Mouse (Mus musculus): Measurements from ENCODE around the gene Tspan1.

Gene Tspan1

GRCm38 (mm10) chr4:116165708-116166407 is 1.5 kb downstream of the Tspan1 start:
- no peak for DNase-seq (ENCODE audit: low spot score in 2 of 2)

- DNase-seq (ENCODE audit: low spot score in 2 of 2), result no peak
Observed at GRCm38 (mm10) chr4:116164759-116165554, 2.4 kb downstream of the Tspan1 start.

GRCm38 (mm10) chr4:116162142-116162541 is 5.3 kb downstream of the Tspan1 start:
- DNase-seq (ENCODE audit: low spot score in 2 of 2), result no peak

- peak; percentile 81 to 90 for DNase-seq (ENCODE audit: low spot score in 2 of 2)
Observed at GRCm38 (mm10) chr4:116160769-116161168, 6.6 kb downstream of the Tspan1 start.

GRCm38 (mm10) chr4:116159912-116160311 is 7.5 kb downstream of the Tspan1 start:
- DNase-seq (ENCODE audit: low spot score in 2 of 2), result peak in 1 of 2 experiments; percentile 63

- DNase-seq (ENCODE audit: low spot score in 2 of 2), result no peak
Observed at GRCm38 (mm10) chr4:116157882-116158281, 9.5 kb downstream of the Tspan1 start.

GRCm38 (mm10) chr4:116152702-116153101 is 14.7 kb downstream of the Tspan1 start:
- DNase-seq (ENCODE audit: low spot score in 2 of 2), result no peak

- no peak for DNase-seq (ENCODE audit: low spot score in 2 of 2)
Observed at GRCm38 (mm10) chr4:116151238-116151637, 16.2 kb downstream of the Tspan1 start, which contains the start of gene Lurap1. Lurap1 (minus strand) TSS chr4:116151338.

GRCm38 (mm10) chr4:116150862-116151221 is 16.6 kb downstream of the Tspan1 start:
- no peak for DNase-seq (ENCODE audit: low spot score in 2 of 2)

- peak in 1 of 2 experiments; percentile 30 for DNase-seq (ENCODE audit: low spot score in 2 of 2)
Observed at GRCm38 (mm10) chr4:116150156-116150861, 17.1 kb downstream of the Tspan1 start.

GRCm38 (mm10) chr4:116149812-116150155 is 17.6 kb downstream of the Tspan1 start:
- peak in 1 of 2 experiments; percentile 34 for DNase-seq (ENCODE audit: low spot score in 2 of 2)

- DNase-seq (ENCODE audit: low spot score in 2 of 2), result peak; percentile 67 to 69
Observed at GRCm38 (mm10) chr4:116143891-116144717, 23.3 kb downstream of the Tspan1 start.

GRCm38 (mm10) chr4:116143317-116143811 is 24.0 kb downstream of the Tspan1 start:
- DNase-seq (ENCODE audit: low spot score in 2 of 2), result no peak

- no peak for DNase-seq (ENCODE audit: low spot score in 2 of 2)
Observed at GRCm38 (mm10) chr4:116142269-116142668, 25.1 kb downstream of the Tspan1 start.

- DNase-seq (ENCODE audit: low spot score in 2 of 2), result no peak
Observed at GRCm38 (mm10) chr4:116141736-116142135, 25.7 kb downstream of the Tspan1 start.

- peak in 1 of 2 experiments; percentile 51 for DNase-seq (ENCODE audit: low spot score in 2 of 2)
Observed at GRCm38 (mm10) chr4:116140801-116141574, 26.4 kb downstream of the Tspan1 start.

- no peak for DNase-seq (ENCODE audit: low spot score in 2 of 2)
Observed at GRCm38 (mm10) chr4:116137421-116137996, 29.9 kb downstream of the Tspan1 start.

GRCm38 (mm10) chr4:116134990-116135389 is 32.4 kb downstream of the Tspan1 start:
- DNase-seq (ENCODE audit: low spot score in 2 of 2), result no peak

GRCm38 (mm10) chr4:116133126-116133525 is 34.3 kb downstream of the Tspan1 start:
- DNase-seq (ENCODE audit: low spot score in 2 of 2), result no peak

- DNase-seq (ENCODE audit: low spot score in 2 of 2), result no peak
Observed at GRCm38 (mm10) chr4:116127956-116128355, 39.4 kb downstream of the Tspan1 start.
